Mouse (Mus musculus) gastrocnemius, postnatal 4 days (tissue): ENCODE measurements at regions not wholly inside any gene's neighbourhood (a gene's known extent, or its start where the extent isn't known, plus 50 kb on each side); places are given as distances from the start of the nearest gene placed in this dataset.

Experiments used
- DNase-seq, 2 experiments: peaks; one replicate each; pipeline ENCODE4 v3.0.0; 2021 to 2022; ENCODE audit warnings: low spot score in 2 of 2, mixed read lengths in 2 of 2

GRCm38 (mm10) chr16:53480664-53481063 lies 1026.8 kb upstream of the Alcam start:
- no peak for DNase-seq

- no peak for DNase-seq
Measured at GRCm38 (mm10) chr16:53439511-53439910, 985.6 kb upstream of the Alcam start.

- DNase-seq: no peak
Measured at GRCm38 (mm10) chr16:53418416-53418815, 964.5 kb upstream of the Alcam start.

GRCm38 (mm10) chr16:53385176-53385575 lies 931.3 kb upstream of the Alcam start:
- no peak for DNase-seq

- no peak for DNase-seq
Measured at GRCm38 (mm10) chr16:53342153-53342552, 888.3 kb upstream of the Alcam start.

GRCm38 (mm10) chr16:53326353-53326752 lies 872.5 kb upstream of the Alcam start:
- no peak for DNase-seq

- no peak for DNase-seq
Measured at GRCm38 (mm10) chr16:53292081-53292480, 838.2 kb upstream of the Alcam start.

GRCm38 (mm10) chr16:53282014-53282413 lies 828.1 kb upstream of the Alcam start:
- no peak for DNase-seq

GRCm38 (mm10) chr16:53266116-53266515 lies 812.2 kb upstream of the Alcam start:
- peak; percentile 24 to 52 for DNase-seq

- no peak for DNase-seq
Measured at GRCm38 (mm10) chr16:53245365-53245764, 791.5 kb upstream of the Alcam start.

GRCm38 (mm10) chr16:53242126-53242537 lies 788.3 kb upstream of the Alcam start:
- no peak for DNase-seq

- DNase-seq: no peak
Measured at GRCm38 (mm10) chr16:53218886-53219285, 765.0 kb upstream of the Alcam start.

- no peak for DNase-seq
Measured at GRCm38 (mm10) chr16:53201449-53201848, 747.6 kb upstream of the Alcam start.

- DNase-seq: no peak
Measured at GRCm38 (mm10) chr16:53186444-53186843, 732.6 kb upstream of the Alcam start.

- no peak for DNase-seq
Measured at GRCm38 (mm10) chr16:53156352-53156751, 702.5 kb upstream of the Alcam start.

GRCm38 (mm10) chr16:53130677-53131076 lies 676.8 kb upstream of the Alcam start:
- no peak for DNase-seq

GRCm38 (mm10) chr16:53108726-53109125 lies 654.9 kb upstream of the Alcam start:
- no peak for DNase-seq

- no peak for DNase-seq
Measured at GRCm38 (mm10) chr16:53095396-53095929, 641.6 kb upstream of the Alcam start.

- no peak for DNase-seq
Measured at GRCm38 (mm10) chr16:53073856-53074568, 620.1 kb upstream of the Alcam start.

- no peak for DNase-seq
Measured at GRCm38 (mm10) chr16:53071887-53072682, 618.2 kb upstream of the Alcam start.

- no peak for DNase-seq
Measured at GRCm38 (mm10) chr16:53064151-53064550, 610.3 kb upstream of the Alcam start.

GRCm38 (mm10) chr16:53063061-53063460 lies 609.2 kb upstream of the Alcam start:
- DNase-seq: no peak
